Mouse (Mus musculus): Measurements from ENCODE around the gene Ing3. TPM values are rescaled to one million over a fixed set of nuclear protein-coding genes. Genes with fewer than 3 reads are reported as not detected.
A peak's percentile ranks its signal among the peaks of the same experiment; 100 is the strongest.

Gene Ing3
- polyA plus RNA-seq, 1 experiment from 2014 or later, result 64.5 TPM

DNA sequence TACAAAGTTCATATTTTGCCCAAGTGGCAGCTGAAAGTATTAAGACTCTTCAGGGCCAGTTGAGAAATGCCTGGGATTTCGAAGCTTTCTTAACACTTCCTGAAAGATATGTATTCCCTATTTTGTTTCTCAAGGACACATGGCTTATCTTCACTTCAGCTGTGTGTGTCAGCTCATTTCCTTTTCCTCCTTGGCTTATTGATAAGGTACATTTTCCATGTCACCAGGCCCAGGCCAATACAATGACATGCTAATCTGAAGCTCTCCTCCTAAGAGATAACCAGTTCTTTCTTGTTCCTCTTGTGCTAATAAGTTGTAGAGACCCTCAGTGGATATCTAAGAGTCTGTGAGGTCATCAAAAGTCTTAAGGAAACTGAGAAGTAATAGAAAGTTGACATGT, 31.7 kb downstream of the Ing3 start:
- Histone ChIP-seq H3K4me3 (replicated peaks) (no peak overlapping the region), H3K36me3 (peaks cover 5% of the 10 kb centered on the region; the same call in 1 of the 2 replicates), H3K27me3 (no peaks in the 10 kb centered on the region), H3K27ac (no peak overlapping the region), H3K9me3 (replicated peaks) (no peaks in the 10 kb centered on the region), H3K4me2 (no peak overlapping the region), H3K9ac (no peak overlapping the region), H3K4me1 (peaks cover 5% of the 10 kb centered on the region; the same call in 1 of the 2 replicates)
- 78% methylated on average over 1 of the region's 1 CpGs for WGBS
- ATAC-seq (replicated peaks; ENCODE audit: low FRiP score), result no peak

DNA sequence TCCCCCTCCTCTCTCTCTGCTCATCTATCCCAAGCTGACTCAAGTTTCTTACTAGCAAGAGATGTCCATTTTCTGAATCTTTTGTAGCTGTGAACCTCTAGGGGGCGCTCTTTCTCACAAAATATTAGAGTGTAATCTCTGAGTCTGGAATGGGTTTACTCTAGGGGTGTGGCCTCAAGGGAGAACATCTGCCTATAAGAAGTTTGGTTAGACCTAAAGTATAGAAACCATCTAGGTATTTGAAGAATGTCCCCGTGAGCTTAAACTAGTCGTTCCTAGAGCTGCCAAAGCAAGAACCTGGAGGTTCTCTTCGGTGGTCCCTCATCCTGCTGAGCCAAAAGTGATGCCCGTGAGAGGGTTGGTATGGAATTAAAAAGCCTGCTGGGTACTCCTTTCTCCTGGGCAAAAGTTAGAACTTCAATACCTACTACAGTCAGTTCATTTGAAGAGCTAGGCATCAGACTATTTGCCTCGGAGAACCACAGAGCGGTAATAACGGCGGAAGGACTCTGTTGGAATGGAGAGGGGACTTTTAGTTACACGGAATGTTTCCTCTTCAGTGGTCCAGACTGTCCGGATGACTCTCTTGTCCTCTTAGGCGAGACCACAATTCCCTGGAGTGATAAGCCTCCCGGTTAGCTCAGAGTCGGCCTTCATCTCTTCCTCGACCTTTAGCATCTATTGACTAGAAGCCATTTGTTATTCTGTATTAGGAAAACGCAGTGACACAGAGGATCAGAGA, 35.8 kb downstream of the Ing3 start:
- peak; percentile 81 for ATAC-seq (replicated peaks; ENCODE audit: low FRiP score)
- Histone ChIP-seq H3K27ac (peak overlapping the region; percentile 88), H3K27me3 (no peaks in the 10 kb centered on the region), H3K36me3 (no peaks in the 10 kb centered on the region), H3K4me2 (peak overlapping the region; percentile 71), H3K9me3 (replicated peaks) (no peaks in the 10 kb centered on the region), H3K4me3 (replicated peaks) (peak overlapping the region; percentile 58), H3K9ac (peak overlapping the region; percentile 43; the same call in 1 of the 2 replicates), H3K4me1 (peaks cover 8% of the 10 kb centered on the region; the same call in 1 of the 2 replicates)
- 4% methylated on average over 16 of the region's 16 CpGs for WGBS

DNA sequence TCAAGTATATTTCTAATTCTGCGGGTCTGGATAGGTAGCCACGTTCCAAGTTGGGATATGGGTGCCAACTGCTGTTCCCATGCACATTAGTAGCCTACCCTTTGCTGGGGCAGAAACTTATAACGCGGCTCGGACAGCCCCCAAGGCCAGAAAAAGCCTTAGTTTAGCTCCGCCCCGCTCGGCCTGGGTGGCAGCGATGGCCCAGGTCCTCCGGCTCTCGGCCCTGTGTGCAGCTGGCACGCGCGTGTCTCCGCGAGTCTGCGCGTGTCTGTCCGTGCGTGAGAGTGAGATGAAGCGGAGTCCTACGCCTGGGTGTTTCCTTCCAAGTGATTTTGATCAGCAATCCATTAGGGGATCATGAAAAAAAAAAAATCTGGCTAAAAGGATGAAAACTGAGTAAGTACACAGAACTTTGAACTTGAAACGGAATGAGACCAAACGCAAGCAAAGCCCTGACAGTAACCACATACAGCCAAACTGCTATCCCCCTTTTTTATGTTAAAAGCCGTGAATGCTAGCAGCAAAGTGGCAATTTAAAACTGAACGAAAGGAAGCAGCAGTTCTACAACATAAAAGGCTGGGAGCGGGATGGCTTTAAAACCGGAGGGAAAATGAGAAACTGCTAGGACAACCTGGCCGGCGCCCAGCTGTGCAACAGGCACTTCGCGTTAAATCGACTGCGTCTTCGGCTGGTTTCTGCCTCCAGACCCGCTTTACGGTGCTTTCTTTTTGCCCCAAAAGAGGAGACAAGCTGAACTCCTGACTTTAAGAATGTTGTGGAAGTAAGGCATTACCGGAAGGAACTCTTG, 36.6 kb downstream of the Ing3 start, which contains the start of gene Cped1:
Gene Cped1 (plus strand): TSS at position 185 of the 809 bp plus-strand sequence.
- no peaks in the 10 kb centered on the region for H3K27me3 ChIP-seq
- peak within 1 kb of the TSS; percentile 88 for H3K27ac ChIP-seq
- peak within 1 kb of the TSS; percentile 43 for H3K9ac ChIP-seq
- peak within 1 kb of the TSS; percentile 58 for H3K4me3 ChIP-seq (replicated peaks)
- H3K4me1 ChIP-seq, result peaks cover 8% of the 10 kb centered on the region; the same call in 1 of the 2 replicates
- no peaks in the 10 kb centered on the region for H3K36me3 ChIP-seq
- peak within 1 kb of the TSS; percentile 71 for H3K4me2 ChIP-seq
- H3K9me3 ChIP-seq (replicated peaks), result no peaks in the 10 kb centered on the region
- under 1% methylated on average over 38 of the region's 38 CpGs for WGBS
- ATAC-seq (replicated peaks; ENCODE audit: low FRiP score), result peak; percentile 80

DNA sequence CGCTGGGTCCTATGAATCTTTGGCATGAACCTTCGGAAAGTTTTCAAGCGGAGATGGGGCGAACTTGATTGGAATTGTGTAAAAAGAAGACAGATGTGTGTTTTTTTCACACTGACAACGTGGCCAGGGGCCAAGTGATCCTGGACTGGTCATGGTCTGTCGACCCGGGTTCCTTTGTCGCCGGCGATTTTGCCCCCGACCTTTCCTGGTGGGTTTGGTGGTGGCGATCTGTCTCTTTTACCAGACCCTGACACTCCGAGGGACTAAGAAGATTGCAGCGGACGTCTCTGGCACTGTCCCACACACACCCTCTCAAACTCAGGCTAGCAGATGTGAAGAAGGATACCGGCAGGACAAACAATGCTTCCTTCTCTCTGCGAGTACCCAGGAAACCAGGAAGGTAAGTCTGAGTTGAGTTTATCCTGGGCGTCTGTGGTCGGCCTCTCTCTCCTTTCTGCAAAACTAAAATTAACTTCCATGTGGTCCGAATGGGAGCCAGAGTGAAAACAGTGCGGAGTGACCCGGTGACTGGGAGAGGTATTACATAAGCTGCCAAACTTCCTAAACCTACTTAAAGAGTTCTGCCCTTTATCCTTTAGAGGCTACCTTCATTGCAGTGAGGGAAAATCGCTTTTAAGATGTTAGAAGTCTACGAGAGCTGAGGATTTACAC, 37.4 kb downstream of the Ing3 start:
- Histone ChIP-seq H3K4me2 (peak overlapping the region; percentile 71), H3K27ac (peak overlapping the region; percentile 88), H3K9me3 (replicated peaks) (no peaks in the 10 kb centered on the region), H3K36me3 (no peaks in the 10 kb centered on the region), H3K27me3 (no peaks in the 10 kb centered on the region), H3K4me1 (peaks cover 10% of the 10 kb centered on the region; the same call in 1 of the 2 replicates), H3K4me3 (replicated peaks) (peak overlapping the region; percentile 58), H3K9ac (peak overlapping the region; percentile 43)
- ATAC-seq (replicated peaks; ENCODE audit: low FRiP score), result peak; percentile 22; the same call in 1 of the 2 replicates
- 4% methylated on average over 24 of the region's 24 CpGs for WGBS

DNA sequence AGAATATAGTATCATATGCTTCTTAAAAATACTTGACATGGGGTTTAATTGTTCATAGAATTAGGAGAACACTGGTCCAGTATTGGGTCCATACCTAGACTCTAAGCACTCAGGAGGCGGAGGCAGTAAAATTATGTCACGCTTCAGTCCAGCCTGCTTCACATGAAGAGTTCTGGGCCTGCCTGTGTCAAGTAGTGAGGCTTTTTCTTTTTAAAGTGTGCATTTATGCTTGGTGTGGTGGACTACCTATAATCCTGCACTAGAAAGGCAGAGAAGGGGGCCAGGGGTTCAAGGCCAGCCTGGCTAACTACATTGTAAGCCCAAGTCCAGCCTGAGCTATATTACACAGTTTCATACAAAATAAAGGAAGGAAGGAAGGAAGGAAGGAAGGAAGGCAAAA, 38.2 kb downstream of the Ing3 start:
- H3K4me3 ChIP-seq (replicated peaks), result peak overlapping the region; percentile 58
- H3K27me3 ChIP-seq, result no peaks in the 10 kb centered on the region
- H3K4me2 ChIP-seq, result peak overlapping the region; percentile 71
- peak overlapping the region; percentile 76 for H3K27ac ChIP-seq
- peak overlapping the region; percentile 43 for H3K9ac ChIP-seq
- no peak for ATAC-seq (replicated peaks; ENCODE audit: low FRiP score)
- 33% methylated on average over 2 of the region's 2 CpGs for WGBS
- no peaks in the 10 kb centered on the region for H3K9me3 ChIP-seq (replicated peaks)
- no peaks in the 10 kb centered on the region for H3K36me3 ChIP-seq
- peaks cover 14% of the 10 kb centered on the region; the same call in 1 of the 2 replicates for H3K4me1 ChIP-seq

DNA sequence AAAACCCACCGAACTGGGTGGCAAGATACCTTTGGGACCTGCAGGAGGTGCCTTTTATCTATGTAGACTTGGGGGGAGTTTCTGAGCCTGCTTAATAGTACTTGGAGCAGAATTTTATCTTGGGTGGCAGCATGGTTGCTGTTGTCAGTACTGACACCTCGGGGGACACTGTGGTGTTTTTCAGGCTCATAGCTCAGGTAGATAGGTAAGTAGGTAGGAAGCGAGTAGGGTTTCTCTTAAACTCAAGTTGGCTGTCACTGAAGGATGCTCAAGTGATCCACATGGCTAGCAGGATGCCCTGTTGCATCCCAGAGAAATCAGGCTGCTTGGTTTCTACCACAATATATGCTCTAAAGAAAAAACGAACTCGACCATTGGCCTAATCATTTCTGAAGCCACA, 38.9 kb downstream of the Ing3 start:
- Histone ChIP-seq H3K27me3 (no peaks in the 10 kb centered on the region), H3K4me2 (peak overlapping the region; percentile 71), H3K27ac (peak overlapping the region; percentile 70), H3K4me1 (peaks cover 16% of the 10 kb centered on the region; the same call in 1 of the 2 replicates), H3K9me3 (replicated peaks) (no peaks in the 10 kb centered on the region), H3K36me3 (no peaks in the 10 kb centered on the region), H3K9ac (peak overlapping the region; percentile 15), H3K4me3 (replicated peaks) (peak overlapping the region; percentile 58)
- no peak for ATAC-seq (replicated peaks; ENCODE audit: low FRiP score)
- 36% methylated on average over 5 of the region's 5 CpGs for WGBS

DNA sequence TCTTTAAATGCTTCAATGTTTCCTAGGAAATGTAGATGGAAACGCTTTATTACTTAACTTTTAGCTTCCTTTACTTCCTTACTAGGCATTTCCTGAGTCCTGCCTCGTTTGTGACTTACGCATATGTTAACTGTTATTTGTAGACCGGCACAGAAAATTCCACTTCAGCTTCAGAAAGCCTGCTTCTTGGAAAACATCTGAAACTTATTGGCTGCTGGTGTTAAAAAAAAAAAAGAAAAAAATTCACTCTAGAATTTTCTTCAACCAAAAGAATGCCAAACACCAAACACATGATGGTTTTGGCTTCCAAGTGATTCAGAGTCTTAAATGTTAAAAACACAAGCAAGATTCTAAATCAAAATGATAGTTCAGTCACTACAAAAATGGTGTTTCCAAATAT, 39.7 kb downstream of the Ing3 start:
- WGBS, result 32% methylated on average over 4 of the region's 4 CpGs
- H3K27ac ChIP-seq, result peak overlapping the region; percentile 70; the same call in 1 of the 2 replicates
- H3K4me2 ChIP-seq, result peak overlapping the region; percentile 71
- no peak overlapping the region for H3K9ac ChIP-seq
- H3K4me1 ChIP-seq, result peaks cover 16% of the 10 kb centered on the region; the same call in 1 of the 2 replicates
- ATAC-seq (replicated peaks; ENCODE audit: low FRiP score), result no peak
- H3K4me3 ChIP-seq (replicated peaks), result peak overlapping the region; percentile 58
- no peaks in the 10 kb centered on the region for H3K9me3 ChIP-seq (replicated peaks)
- H3K27me3 ChIP-seq, result no peaks in the 10 kb centered on the region
- H3K36me3 ChIP-seq, result no peaks in the 10 kb centered on the region

DNA sequence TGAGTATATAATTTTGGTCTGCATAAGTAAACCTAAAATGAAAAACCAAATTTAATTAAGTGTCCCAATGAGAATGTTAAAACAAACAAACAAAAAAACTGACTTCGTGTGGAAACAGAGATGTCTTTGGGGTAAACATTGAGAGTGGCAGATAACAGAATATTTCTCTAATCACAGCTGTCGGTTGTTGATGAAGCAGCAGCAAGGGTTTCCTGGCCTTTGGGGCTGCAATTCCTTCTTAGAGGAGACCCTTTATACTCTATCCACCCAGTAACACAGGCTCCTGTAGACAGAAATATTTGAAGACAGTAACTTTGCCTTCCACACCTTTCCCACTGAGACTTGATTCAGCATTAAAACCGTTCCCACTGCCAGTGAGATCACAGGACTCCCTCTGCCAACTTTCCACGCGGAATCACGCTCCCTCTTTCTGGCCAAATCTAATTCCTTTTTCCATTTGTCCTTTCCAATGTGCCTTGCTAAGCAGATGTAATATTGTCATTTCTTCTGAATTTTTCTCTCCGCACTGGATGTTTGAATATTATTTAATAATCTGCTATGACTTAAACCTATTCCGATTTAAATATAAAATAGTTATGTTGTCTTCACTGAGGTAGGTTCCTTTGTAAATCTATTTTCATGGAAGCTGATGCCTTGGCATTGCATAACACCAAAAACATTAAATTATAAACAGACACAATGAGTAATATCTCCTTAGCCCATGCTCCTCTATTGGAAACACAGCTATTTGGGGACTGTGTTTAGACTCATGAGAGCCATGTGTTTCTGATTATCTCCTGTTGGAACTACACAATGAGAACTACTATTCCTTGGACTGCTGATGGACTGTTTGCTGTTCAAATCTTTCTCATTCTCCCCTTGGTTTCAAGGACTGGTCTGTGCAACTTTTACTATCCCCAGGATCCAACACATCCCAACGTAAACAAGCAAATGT, 41.1 kb downstream of the Ing3 start:
- H3K4me3 ChIP-seq (replicated peaks), result peak overlapping the region; percentile 30

DNA sequence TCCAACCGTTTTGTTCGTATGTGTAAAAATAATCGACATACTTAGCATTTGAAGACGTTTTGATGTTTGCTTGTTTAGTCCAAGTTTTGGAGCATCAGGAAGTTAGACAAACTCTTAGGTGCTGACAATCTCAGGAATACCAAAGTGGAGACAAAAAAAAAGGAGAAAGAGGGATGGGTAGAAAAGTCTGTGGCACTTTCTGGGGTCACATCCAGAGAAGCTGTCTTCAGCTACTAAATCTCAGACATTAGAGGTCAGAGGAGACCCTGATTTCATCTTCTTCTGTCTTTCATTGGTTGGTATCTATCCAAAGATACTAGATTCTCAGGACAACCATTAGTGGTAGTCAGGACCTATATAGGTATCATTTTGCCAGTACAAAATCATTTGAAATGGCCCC, 41.8 kb downstream of the Ing3 start:
- peak overlapping the region; percentile 30 for H3K4me3 ChIP-seq (replicated peaks)
- 55% methylated on average over 4 of the region's 4 CpGs for WGBS

More for the DNA sequence above, 41.1 kb downstream of the Ing3 start:
- Histone ChIP-seq H3K9ac (no peak overlapping the region), H3K4me1 (peaks cover 17% of the 10 kb centered on the region), H3K4me2 (peak overlapping the region; percentile 71), H3K27ac (peak overlapping the region; percentile 71), H3K36me3 (no peaks in the 10 kb centered on the region), H3K9me3 (replicated peaks) (no peaks in the 10 kb centered on the region), H3K27me3 (no peaks in the 10 kb centered on the region)
- 45% methylated on average over 9 of the region's 9 CpGs for WGBS
- no peak for ATAC-seq (replicated peaks; ENCODE audit: low FRiP score)

DNA sequence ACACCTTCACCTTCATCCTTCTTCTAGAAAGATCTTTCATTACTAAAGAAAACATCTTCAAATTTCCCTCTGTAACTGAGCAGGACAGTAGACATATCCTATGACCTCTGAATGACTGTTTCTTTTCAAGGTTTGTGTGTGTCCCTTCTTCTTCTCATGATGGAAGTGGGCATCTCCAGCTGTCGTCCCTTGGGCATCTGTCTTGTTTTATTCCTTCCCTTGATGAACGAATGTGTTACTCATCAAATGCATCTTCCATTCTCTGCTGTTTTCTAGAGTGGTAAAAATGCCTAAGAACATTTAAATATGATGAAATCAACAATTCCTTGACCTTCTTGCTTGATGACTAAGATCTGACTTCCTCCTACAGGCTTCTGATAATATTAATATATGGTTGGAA, 43.7 kb downstream of the Ing3 start:
- ATAC-seq (replicated peaks; ENCODE audit: low FRiP score), result no peak
- 45% methylated on average over 2 of the region's 2 CpGs for WGBS
- no peak overlapping the region for H3K27ac ChIP-seq

More for the DNA sequence above, 41.8 kb downstream of the Ing3 start:
- no peak overlapping the region for H3K9ac ChIP-seq
- no peaks in the 10 kb centered on the region for H3K27me3 ChIP-seq
- no peaks in the 10 kb centered on the region for H3K9me3 ChIP-seq (replicated peaks)
- peak overlapping the region; percentile 71 for H3K4me2 ChIP-seq
- H3K4me1 ChIP-seq, result peaks cover 16% of the 10 kb centered on the region
- H3K27ac ChIP-seq, result peak overlapping the region; percentile 15; the same call in 1 of the 2 replicates
- ATAC-seq (replicated peaks; ENCODE audit: low FRiP score), result no peak
- no peaks in the 10 kb centered on the region for H3K36me3 ChIP-seq

DNA sequence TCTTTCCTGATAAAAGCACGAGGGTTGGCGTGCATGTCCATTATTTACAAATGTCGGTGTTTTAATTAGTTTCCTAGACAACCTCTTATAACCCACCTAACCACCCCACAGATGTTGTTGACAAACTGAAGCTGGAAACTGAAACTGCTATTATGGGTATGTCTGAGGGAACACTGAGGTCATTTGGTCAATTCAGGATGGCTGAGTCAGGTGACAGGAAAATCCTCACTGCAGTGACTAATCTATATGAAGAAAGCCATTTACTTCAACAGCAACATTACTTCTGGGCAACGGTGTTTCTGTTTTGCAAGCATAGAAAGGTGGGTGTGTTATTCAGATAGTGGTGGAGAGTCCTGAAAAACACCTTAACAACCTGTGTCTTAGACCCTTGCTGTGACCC, 48.8 kb downstream of the Ing3 start:
- no peaks in the 10 kb centered on the region for H3K27me3 ChIP-seq
- H3K36me3 ChIP-seq, result no peaks in the 10 kb centered on the region
- no peak overlapping the region for H3K9ac ChIP-seq
- 0 out of 2 replicates have a peak overlapping the region, but pooled peaks have one; percentile 49 for H3K4me2 ChIP-seq
- H3K4me3 ChIP-seq (replicated peaks), result no peak overlapping the region
- ATAC-seq (replicated peaks; ENCODE audit: low FRiP score), result no peak
- WGBS, result 32% methylated on average over 4 of the region's 4 CpGs
- no peaks in the 10 kb centered on the region for H3K9me3 ChIP-seq (replicated peaks)
- peaks cover 60% of the 10 kb centered on the region for H3K4me1 ChIP-seq
- H3K27ac ChIP-seq, result peak overlapping the region; percentile 90

More for the DNA sequence above, 43.7 kb downstream of the Ing3 start:
- Histone ChIP-seq H3K4me1 (peaks cover 26% of the 10 kb centered on the region), H3K27me3 (no peaks in the 10 kb centered on the region), H3K4me2 (no peak overlapping the region), H3K9me3 (replicated peaks) (no peaks in the 10 kb centered on the region), H3K9ac (no peak overlapping the region), H3K4me3 (replicated peaks) (no peak overlapping the region), H3K36me3 (no peaks in the 10 kb centered on the region)

Measured in kidney, embryonic 15.5 days (tissue).